Comparison of ENCODE assay signal across 10 mouse cellular contexts in the genomic region with DNA sequence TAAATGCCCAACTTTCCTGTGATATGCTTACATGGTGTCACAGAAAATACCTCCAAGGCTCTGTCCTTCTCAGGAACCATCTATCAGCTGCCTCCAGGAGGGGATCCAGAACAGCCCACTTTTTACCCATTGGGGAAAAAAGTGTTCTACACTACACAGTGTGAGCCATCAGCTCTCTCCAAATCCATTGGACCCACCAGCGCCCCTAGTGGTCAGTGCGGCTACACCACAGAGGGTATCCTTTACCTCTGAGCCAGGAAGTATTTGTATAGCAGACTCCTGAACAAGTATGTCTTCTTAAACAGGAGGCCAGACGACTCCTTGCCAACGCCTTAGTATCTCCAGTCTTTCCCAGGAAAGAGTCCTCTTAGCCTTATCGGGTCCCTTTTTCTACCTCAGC. TPM values are rescaled to one million over a fixed set of nuclear protein-coding genes. Genes with fewer than 3 reads are reported as not detected.
DNase-seq lines count a peak whose midpoint lies in the region; ATAC-seq and TF ChIP-seq lines count a peak whose summit lies in the region.
"Had no signal": no experiment of that assay in that cellular context is flagged by ENCODE, and none has a peak within 500 bp of the region (broad histone marks: within the 10 kb centered on the region; RNA-seq: fewer than 3 reads in every experiment).

No protein-coding gene starts in this region.

- H3K27me3 ChIP-seq in cerebellum, adult 2 months (ENCODE audit: control insufficient read depth, insufficient read depth, low read length), result no peaks in the 10 kb centered on the region
- H3K27me3 ChIP-seq in kidney, postnatal 0 days (ENCODE audit: insufficient read depth, low read length), result no peaks in the 10 kb centered on the region
- H3K27me3 ChIP-seq: heart, embryonic 15.5 days had no signal

- WGBS in cerebellum, adult 2 months, result 88% methylated on average over 5 of the region's 5 CpGs
- 88% methylated on average over 5 of the region's 5 CpGs for WGBS in kidney, postnatal 0 days

- TF ChIP-seq POLR2A in cerebellum, adult 2 months (IDR thresholded peaks at IDR 0.05; ENCODE audit: borderline replicate concordance, insufficient read depth, low read length), result no peak

- peak; percentile 3 to 16 for DNase-seq in cerebellum, adult 2 months
- no peak for DNase-seq in cerebellum, adult 8-10 months
- peak; percentile 20 to 55 for DNase-seq in left cerebral cortex, adult 18-20 months (ENCODE audit: low spot score in 2 of 2)
- DNase-seq in left cerebral cortex, adult 11 months (ENCODE audit: low spot score), result no peak
- DNase-seq in adrenal gland, postnatal 10 days, result peak; percentile 74
- DNase-seq in kidney, postnatal 0 days (ENCODE audit: low spot score), result no peak
- peak; percentile 27 to 41 for DNase-seq in natural killer cell, adult 2 months (ENCODE audit: low spot score in 2 of 2)

- no peaks in the 10 kb centered on the region for H3K36me3 ChIP-seq in kidney, postnatal 0 days (ENCODE audit: insufficient read depth, low read length)
- H3K36me3 ChIP-seq: heart, embryonic 15.5 days had no signal

- H3K9ac ChIP-seq in kidney, postnatal 0 days (ENCODE audit: low read depth, low read length), result no peak overlapping the region
- H3K9ac ChIP-seq: heart, embryonic 15.5 days had no signal

- no peak for TF ChIP-seq CTCF in cerebellum, adult 2 months (IDR thresholded peaks at IDR 0.05; ENCODE audit: borderline replicate concordance, insufficient read depth, low read depth, low read length)
- peak; percentile 25; the same call in 1 of the 2 replicates for TF ChIP-seq CTCF in kidney, postnatal 0 days (IDR thresholded peaks at IDR 0.05; ENCODE audit: low read depth)

- ATAC-seq in kidney, postnatal 0 days (replicated peaks; ENCODE audit: low FRiP score, low read depth), result no peak
- ATAC-seq in monocyte, adult 5-6 weeks (replicated peaks; ENCODE audit: insufficient number of reproducible peaks, low FRiP score, low TSS enrichment, poor library complexity, severe bottlenecking), result no peak

- no peak overlapping the region for H3K4me2 ChIP-seq in kidney, postnatal 0 days (ENCODE audit: low read length)
- H3K4me2 ChIP-seq: heart, embryonic 15.5 days had no signal

- H3K27ac ChIP-seq in cerebellum, adult 2 months (ENCODE audit: insufficient read depth, low read length), result no peak overlapping the region
- H3K27ac ChIP-seq in kidney, postnatal 0 days, result no peak overlapping the region
- H3K27ac ChIP-seq: heart, embryonic 15.5 days; macrophage had no signal

- no peaks in the 10 kb centered on the region for H3K4me1 ChIP-seq in cerebellum, adult 2 months (ENCODE audit: control insufficient read depth, insufficient read depth, low read length)
- no peaks in the 10 kb centered on the region for H3K4me1 ChIP-seq in kidney, postnatal 0 days (replicated peaks; ENCODE audit: insufficient read depth, low read length)
- H3K4me1 ChIP-seq: heart, embryonic 15.5 days had no signal

- H3K4me3 ChIP-seq in cerebellum, adult 2 months (replicated peaks; ENCODE audit: insufficient read depth, low read depth, low read length), result no peak overlapping the region
- H3K4me3 ChIP-seq in kidney, postnatal 0 days (replicated peaks; ENCODE audit: low read depth, low read length), result no peak overlapping the region
- H3K4me3 ChIP-seq: heart, embryonic 15.5 days had no signal

- H3K9me3 ChIP-seq in kidney, postnatal 0 days (replicated peaks; ENCODE audit: low read length), result no peaks in the 10 kb centered on the region
- H3K9me3 ChIP-seq: heart, embryonic 15.5 days had no signal

RNA-seq across cellular contexts. Expression of a gene that starts 32.4 kb away (rescaled TPM):
- 2.3 and 2.4 TPM in 2 replicates for polyA plus RNA-seq in cerebellum, adult 2 months (2012; rRNA removed)
- 1 to 10 TPM; 2.4 to 2.8 TPM for total RNA-seq in left cerebral cortex, adult 18-20 months (2021)
- 1 to 10 TPM; 2.8 to 3.0 TPM for total RNA-seq in adrenal gland, postnatal 10 days (2021)
- 8.9 and 10.1 TPM in 2 replicates for polyA plus RNA-seq in kidney, postnatal 0 days (2015; fragmentation: Nextera tagmentation; extraction: Ambion mirVana)
- not detected in 3 replicates for total RNA-seq in monocyte, adult 5-6 weeks (2017)
- polyA plus RNA-seq: macrophage had no signal

RNA-seq across cellular contexts. Expression of a gene that starts 57.8 kb away (rescaled TPM):
- 0.65 and 1.1 TPM in 2 replicates for polyA plus RNA-seq in cerebellum, adult 2 months (2012; rRNA removed)
- under 1 TPM; 0.37 to 0.79 TPM for total RNA-seq in left cerebral cortex, adult 18-20 months (2021)
- 1 to 10 TPM; 3.0 to 3.8 TPM for total RNA-seq in adrenal gland, postnatal 10 days (2021)
- polyA plus RNA-seq in kidney, postnatal 0 days (2015; fragmentation: Nextera tagmentation; extraction: Ambion mirVana), result 19.1 and 21.9 TPM in 2 replicates
- 1.4 to 3.0 TPM (median 2.7 TPM) in 3 replicates for total RNA-seq in monocyte, adult 5-6 weeks (2017)

RNA-seq across cellular contexts. Expression of a gene that starts 57.8 kb away (rescaled TPM):
- 81.7 and 83.7 TPM in 2 replicates for polyA plus RNA-seq in cerebellum, adult 2 months (2012; rRNA removed)
- 10 to 100 TPM; 75.9 to 85.0 TPM for total RNA-seq in left cerebral cortex, adult 18-20 months (2021)
- total RNA-seq in adrenal gland, postnatal 10 days (2021), result 10 to 100 TPM; 25.0 to 36.8 TPM
- polyA plus RNA-seq in kidney, postnatal 0 days (2015; fragmentation: Nextera tagmentation; extraction: Ambion mirVana), result 35.5 and 39.0 TPM in 2 replicates
- total RNA-seq in monocyte, adult 5-6 weeks (2017), result 129 to 150 TPM (median 134 TPM) in 3 replicates

Comparison
In these comparisons a context has a peak if more than half of its experiments do, and no peak if none do; other contexts are left out.
1. DNase-seq: peak in cerebellum, adult 2 months (2 of 2), left cerebral cortex, adult 18-20 months (2 of 2), adrenal gland, postnatal 10 days (single experiment) and natural killer cell, adult 2 months (2 of 2); none in cerebellum, adult 8-10 months (single experiment), left cerebral cortex, adult 11 months (single experiment) and kidney, postnatal 0 days (single experiment).